Mouse (Mus musculus): Measurements from ENCODE around the gene Clybl.

GRCm38 (mm10) chr14:122424441-122424840, 242.9 kb downstream of the Clybl start:
- TF ChIP-seq CTCF (IDR thresholded peaks at IDR 0.05; ENCODE audit: control insufficient read depth, insufficient read depth, low read length), result no peak
- no peak for TF ChIP-seq POLR2A (IDR thresholded peaks at IDR 0.05; ENCODE audit: borderline replicate concordance, control insufficient read depth, low read depth, low read length)
